Mouse (Mus musculus): ENCODE results near the gene Cldn10.

The Cldn10 gene

GRCm38 (mm10) chr14:118910332-118911222 lies 122.9 kb downstream of the Cldn10 start:
- DNase-seq (ENCODE audit: low spot score in 2 of 2), result peak; percentile 53 to 54

GRCm38 (mm10) chr14:118911521-118911920 lies 123.8 kb downstream of the Cldn10 start:
- DNase-seq (ENCODE audit: low spot score in 2 of 2), result no peak

- no peak for DNase-seq (ENCODE audit: low spot score in 2 of 2)
Measured at GRCm38 (mm10) chr14:118913651-118914050, 125.9 kb downstream of the Cldn10 start.

GRCm38 (mm10) chr14:118919025-118919424 lies 131.3 kb downstream of the Cldn10 start:
- no peak for DNase-seq (ENCODE audit: low spot score in 2 of 2)

- no peak for DNase-seq (ENCODE audit: low spot score in 2 of 2)
Measured at GRCm38 (mm10) chr14:118920654-118921053, 132.9 kb downstream of the Cldn10 start.

GRCm38 (mm10) chr14:118922251-118922650 lies 134.5 kb downstream of the Cldn10 start:
- DNase-seq (ENCODE audit: low spot score in 2 of 2), result no peak

- DNase-seq (ENCODE audit: low spot score in 2 of 2), result peak in 1 of 2 experiments; percentile 29
Measured at GRCm38 (mm10) chr14:118922667-118923184, 135.0 kb downstream of the Cldn10 start.
